Mouse (Mus musculus): ENCODE measurements at regions not wholly inside any gene's neighbourhood (a gene's known extent, or its start where the extent isn't known, plus 50 kb on each side); places are given as distances from the start of the nearest gene placed in this dataset.
"Not testable (repeated sequence)": the region's sequence is repeated elsewhere in the genome, so short reads cannot be mapped to it uniquely, and the experiment has no call there.

DNA sequence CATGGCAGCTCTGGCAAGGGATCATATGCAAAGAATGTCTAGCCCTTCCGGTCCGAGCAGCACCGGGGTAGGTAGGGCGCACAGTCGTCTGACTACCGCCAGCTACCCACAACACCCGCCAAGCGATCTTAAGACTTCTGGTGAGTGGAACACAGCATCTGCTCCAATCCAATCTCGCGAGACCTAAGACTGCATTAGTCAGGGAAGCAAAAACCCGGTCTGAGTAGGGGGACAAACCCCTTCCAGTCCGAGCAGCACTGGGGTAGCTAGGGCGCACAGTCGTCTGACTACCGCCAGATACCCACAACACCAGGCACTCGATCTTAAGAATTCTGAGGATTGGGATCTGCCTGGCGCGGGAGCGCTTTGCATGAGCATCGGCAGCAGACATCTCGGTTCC, 57.1 kb downstream of the Nap1l2 start:
- intact Hi-C loops (cut with DNase I); DNase-seq: not testable (repeated sequence)

DNA sequence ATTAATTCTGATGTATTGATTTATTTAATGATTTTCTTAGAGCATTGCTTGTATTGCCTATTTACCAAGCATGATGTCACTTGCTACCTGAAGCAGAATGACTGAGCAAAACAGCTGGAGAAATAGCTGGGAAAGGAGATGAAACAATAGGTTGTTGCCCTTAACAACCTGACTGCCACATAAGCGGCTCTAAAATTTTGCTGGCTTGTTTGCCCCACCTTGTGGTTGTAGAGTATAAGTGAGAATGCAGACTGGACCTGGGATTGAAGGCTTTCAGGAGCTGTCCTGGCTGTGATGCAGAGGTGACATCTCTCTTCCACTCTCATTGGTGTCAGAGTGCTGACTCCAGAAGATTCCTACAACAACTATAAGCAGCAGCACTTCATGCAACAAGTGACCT, 77.3 kb downstream of the Nap1l2 start:
- intact Hi-C loops (cut with DNase I): no loop called here

GRCm38 (mm10) chrX:103067730-103068621, 118.5 kb downstream of the Nap1l2 start:
- intact Hi-C loops (cut with DNase I): not testable (repeated sequence)

More for the DNA sequence above, 77.3 kb downstream of the Nap1l2 start:
- DNase-seq: peak; percentile 1 to 12

GRCm38 (mm10) chrX:103067107-103067506, 119.3 kb downstream of the Nap1l2 start:
- intact Hi-C loops (cut with DNase I); DNase-seq: not testable (repeated sequence)

More at GRCm38 (mm10) chrX:103067730-103068621, 118.5 kb downstream of the Nap1l2 start:
- DNase-seq: not testable (repeated sequence)

GRCm38 (mm10) chrX:103026256-103027028, 98.3 kb downstream of the 1700018G05Rik start:
- peak in 1 of 2 experiments; percentile 18 for DNase-seq
- intact Hi-C loops (cut with DNase I): no loop called here

GRCm38 (mm10) chrX:103025495-103025894, 97.3 kb downstream of the 1700018G05Rik start:
- peak in 1 of 2 experiments; percentile 1 for DNase-seq
- intact Hi-C loops (cut with DNase I): not testable (repeated sequence)

DNA sequence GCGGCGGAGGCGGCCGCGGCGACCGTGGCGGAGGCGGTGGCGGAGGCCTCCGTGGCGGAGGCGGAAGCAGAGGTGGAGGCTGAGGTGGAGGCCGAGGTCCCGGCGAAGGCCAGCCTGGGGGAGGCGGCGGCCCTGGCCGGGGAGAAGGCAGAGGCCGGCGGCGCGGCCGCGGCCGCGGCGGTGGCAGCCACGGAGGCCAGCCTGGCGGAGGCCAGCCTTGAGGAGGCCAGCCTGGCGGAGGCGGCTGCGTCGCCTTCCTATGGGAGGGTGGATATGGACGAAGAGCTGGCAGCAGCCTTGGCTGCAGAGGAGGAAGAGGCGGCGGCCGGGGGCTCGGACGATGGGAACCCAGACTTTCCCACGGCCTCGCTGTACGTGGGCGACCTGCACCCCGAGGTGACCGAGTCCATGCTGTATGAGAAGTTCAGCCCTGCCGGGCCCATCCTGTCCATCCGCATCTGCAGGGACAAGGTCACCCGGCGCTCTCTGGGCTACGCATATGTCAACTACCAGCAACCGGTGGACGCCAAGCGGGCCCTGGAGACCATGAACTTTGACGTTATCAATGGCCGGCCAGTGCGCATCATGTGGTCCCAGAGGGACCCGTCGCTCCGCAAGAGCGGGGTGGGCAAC, 85.4 kb downstream of the 1700018G05Rik start:
- intact Hi-C loops (cut with DNase I); DNase-seq: not testable (repeated sequence)

GRCm38 (mm10) chrX:103012298-103013243, 84.4 kb downstream of the 1700018G05Rik start:
- DNase-seq; intact Hi-C loops (cut with DNase I): not testable (repeated sequence)

DNA sequence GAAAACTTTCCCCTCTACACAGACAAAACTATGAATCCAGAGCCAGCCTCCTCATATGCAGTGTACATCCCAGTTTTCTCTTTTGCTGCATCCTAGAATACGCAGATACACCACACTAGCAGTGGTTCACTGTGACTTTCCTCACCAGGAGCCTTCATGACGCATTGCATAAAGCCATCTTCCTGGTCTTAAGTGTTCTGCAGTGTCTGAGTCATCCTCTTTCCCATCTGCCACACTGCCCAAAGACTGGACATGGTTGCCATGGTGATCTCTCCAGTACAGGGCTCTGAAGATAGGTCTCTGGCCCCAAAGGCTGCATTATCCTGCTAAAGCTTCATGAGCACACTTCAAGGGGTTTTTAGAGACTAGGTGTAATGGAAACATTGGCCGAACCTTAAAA, 65.8 kb downstream of the 1700018G05Rik start:
- intact Hi-C loops (cut with DNase I); DNase-seq: not testable (repeated sequence)
